Mouse (Mus musculus) liver, embryonic 14.5 days (tissue): Measurements from ENCODE around the gene Neurod6.

Experiments used
- CTCF ChIP-seq: IDR thresholded peaks from 2 replicates; pipeline ENCODE4 v1.5.1; 2016; ENCODE audit warnings: antibody characterized with exemption, low read depth, control low read depth
- EP300 ChIP-seq: IDR thresholded peaks from 2 replicates; pipeline ENCODE4 v1.6.1; 2016; ENCODE audit warnings: antibody characterized with exemption, low read depth

DNA sequence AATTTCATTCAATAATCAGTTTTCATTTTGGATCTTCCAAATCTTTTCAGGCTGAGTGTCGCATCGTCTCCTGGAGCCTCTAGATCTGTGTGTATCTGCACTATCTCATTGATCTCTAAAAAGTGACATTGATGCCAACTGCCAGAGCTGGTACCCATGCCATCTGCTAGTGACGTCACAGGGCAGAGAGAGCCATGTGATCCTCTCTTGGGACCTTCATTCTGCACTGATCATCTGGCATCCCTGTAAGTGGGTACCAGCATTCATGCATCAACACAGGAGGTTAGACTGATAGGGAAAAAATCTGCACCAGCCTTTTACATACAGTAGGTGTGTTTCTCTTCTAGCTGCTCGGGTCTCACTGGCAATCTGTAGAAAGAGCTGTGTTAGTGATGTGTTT lies at the start of gene Neurod6:
- TF ChIP-seq CTCF, result no peak
- TF ChIP-seq EP300, result no peak
